Mouse (Mus musculus): ENCODE data around the gene Lclat1. TPM values are rescaled to one million over a fixed set of nuclear protein-coding genes. Genes with fewer than 3 reads are reported as not detected.

Gene Lclat1
- total and polyA plus RNA-seq, 3 experiments, result 9.6 to 10.5 TPM; not detected in 1

DNA sequence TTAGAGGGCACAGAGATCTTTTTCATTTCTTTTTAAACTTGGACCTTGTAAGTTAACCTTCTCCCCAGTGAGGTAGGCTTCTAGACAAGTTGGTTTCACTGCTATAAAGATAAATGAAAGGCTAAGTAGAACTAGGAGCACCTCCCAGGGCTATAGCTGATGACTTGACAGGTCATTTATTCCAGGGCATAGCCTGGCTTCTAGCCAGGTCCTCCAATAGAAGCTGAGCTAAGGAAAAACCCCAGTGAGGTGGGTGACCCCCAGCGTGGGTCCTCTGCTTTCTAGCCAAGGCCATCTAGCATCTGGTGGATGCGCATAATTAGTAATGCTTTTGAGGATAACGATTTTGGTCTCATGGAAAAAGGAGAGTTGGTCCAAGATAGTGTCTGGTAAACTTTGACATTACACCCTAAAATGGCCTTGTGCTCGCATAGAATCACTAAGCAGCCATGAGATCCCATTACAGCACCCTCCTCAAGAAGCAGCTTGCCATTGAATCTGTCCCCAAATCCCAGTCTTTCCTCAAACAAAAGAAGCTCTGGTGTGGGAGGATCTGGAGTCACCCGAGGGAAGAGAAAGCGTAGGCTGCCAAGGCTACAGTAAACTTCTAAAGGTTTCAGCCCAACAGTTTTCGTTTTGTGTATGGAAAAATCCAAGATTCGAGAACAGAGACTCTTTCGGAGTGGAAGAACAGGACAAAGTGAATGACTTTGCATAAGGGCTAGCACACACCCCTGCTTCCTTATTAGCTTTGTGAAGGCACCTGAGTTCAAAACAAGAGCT is 41.2 kb upstream of the Lclat1 start:
- no peak for DNase-seq (ENCODE audit: low read depth, low spot score)
- Histone ChIP-seq H3K36me3 (ENCODE audit: control insufficient read depth in 1 of 2, insufficient read depth in 2 of 2, low read length in 2 of 2) (no peaks in the 10 kb centered on the region), H3K4me3 (ENCODE audit: control insufficient read depth in 1 of 2, insufficient read depth in 1 of 2, low read depth in 2 of 2, low read length in 2 of 2) (no peak overlapping the region), H3K27me3 (ENCODE audit: control insufficient read depth in 1 of 2, insufficient read depth in 2 of 2, low read length in 2 of 2) (0 out of 4 replicates have a peak, but pooled peaks cover 0 to 2% of the 10 kb centered on the region in 2 experiments), H3K27ac (ENCODE audit: control insufficient read depth, low read depth, low read length) (no peak overlapping the region), H3K9me3 (replicated peaks; ENCODE audit: insufficient read depth, low read length) (no peaks in the 10 kb centered on the region), H3K79me2 (ENCODE audit: control insufficient read depth, insufficient read depth, low read length, poor library complexity) (no peaks in the 10 kb centered on the region), H3K4me1 (ENCODE audit: control insufficient read depth in 1 of 2, insufficient read depth in 2 of 2, low read length in 2 of 2) (no peaks in the 10 kb centered on the region), H3K9ac (ENCODE audit: control insufficient read depth, low read depth, low read length, poor library complexity, severe bottlenecking) (no peak overlapping the region)
- no peak for TF ChIP-seq MYC (IDR thresholded peaks at IDR 0.05; ENCODE audit: low read depth, low read length)
- TF ChIP-seq JUND (IDR thresholded peaks at IDR 0.05; ENCODE audit: low read depth, low read length), result no peak
- TF ChIP-seq ZMIZ1 (IDR thresholded peaks at IDR 0.05; ENCODE audit: low read depth, low read length), result no peak
- TF ChIP-seq TBP (IDR thresholded peaks at IDR 0.05; ENCODE audit: low read depth, low read length), result no peak
- TF ChIP-seq ELF1 (IDR thresholded peaks at IDR 0.05; ENCODE audit: low read depth, low read length), result no peak
- TF ChIP-seq MAZ (IDR thresholded peaks at IDR 0.05; ENCODE audit: low read depth, low read length), result no peak
- no peak for TF ChIP-seq MYB (IDR thresholded peaks at IDR 0.05; ENCODE audit: low read depth, low read length)
- no peak for TF ChIP-seq ZNF384 (IDR thresholded peaks at IDR 0.05; ENCODE audit: low read depth, low read length)
- no peak for TF ChIP-seq GABPA (IDR thresholded peaks at IDR 0.05; ENCODE audit: low read depth, low read length)
- TF ChIP-seq MEF2A (IDR thresholded peaks at IDR 0.05; ENCODE audit: extremely low read depth, insufficient replicate concordance, low read depth, low read length, poor library complexity, severe bottlenecking), result no peak
- no peak for TF ChIP-seq UBTF (IDR thresholded peaks at IDR 0.05; ENCODE audit: borderline replicate concordance, insufficient read depth, low read depth, low read length)

- no peak for TF ChIP-seq EP300 (IDR thresholded peaks at IDR 0.05; ENCODE audit: low read depth in 1 of 2, low read length in 2 of 2)
- TF ChIP-seq SIN3A (IDR thresholded peaks at IDR 0.05; ENCODE audit: low read length), result no peak
- TF ChIP-seq NELFE (IDR thresholded peaks at IDR 0.05; ENCODE audit: low read depth, low read length), result no peak
- no peak for TF ChIP-seq ZNF384 (IDR thresholded peaks at IDR 0.05; ENCODE audit: low read depth, low read length)
- no peak for TF ChIP-seq CHD1 (IDR thresholded peaks at IDR 0.05; ENCODE audit: low read depth, low read length)
- TF ChIP-seq ETS1 (IDR thresholded peaks at IDR 0.05; ENCODE audit: low read depth, low read length), result no peak
- no peak for TF ChIP-seq GATA1 (IDR thresholded peaks at IDR 0.05; ENCODE audit: low read depth, low read length)
- no peak for TF ChIP-seq KAT2A (conservative IDR thresholded peaks at IDR 0.05; ENCODE audit: low read depth, low read length)
- no peak for TF ChIP-seq MYC (IDR thresholded peaks at IDR 0.05; ENCODE audit: low read depth, low read length)
- TF ChIP-seq MAZ (IDR thresholded peaks at IDR 0.05; ENCODE audit: low read depth, low read length), result no peak
- no peak for TF ChIP-seq TBP (IDR thresholded peaks at IDR 0.05; ENCODE audit: low read depth, low read length)
- no peak for TF ChIP-seq TCF12 (IDR thresholded peaks at IDR 0.05; ENCODE audit: low read depth, low read length)
- TF ChIP-seq POLR2AphosphoS5 (IDR thresholded peaks at IDR 0.05; ENCODE audit: borderline replicate concordance, low read depth, low read length), result no peak
- TF ChIP-seq HCFC1 (IDR thresholded peaks at IDR 0.05; ENCODE audit: low read depth, low read length), result no peak
- TF ChIP-seq NRF1 (IDR thresholded peaks at IDR 0.05; ENCODE audit: insufficient read depth, low read depth, low read length, poor library complexity, severe bottlenecking), result no peak
- no peak for TF ChIP-seq POLR2AphosphoS2 (IDR thresholded peaks at IDR 0.05; ENCODE audit: low read length)
- TF ChIP-seq MXI1 (IDR thresholded peaks at IDR 0.05; ENCODE audit: low read depth, low read length), result no peak
- TF ChIP-seq MYB (IDR thresholded peaks at IDR 0.05; ENCODE audit: low read depth, low read length), result no peak
- TF ChIP-seq ELF1 (IDR thresholded peaks at IDR 0.05; ENCODE audit: low read depth, low read length), result no peak
- Histone ChIP-seq H3K4me1 (ENCODE audit: control insufficient read depth in 1 of 2, insufficient read depth in 2 of 2, low read length in 2 of 2) (no peaks in the 10 kb centered on the region), H3K27ac (ENCODE audit: control insufficient read depth, low read depth, low read length) (no peak overlapping the region), H3K79me2 (ENCODE audit: control insufficient read depth, insufficient read depth, low read length, poor library complexity) (no peaks in the 10 kb centered on the region), H3K4me3 (ENCODE audit: control insufficient read depth in 1 of 2, insufficient read depth in 1 of 2, low read depth in 2 of 2, low read length in 2 of 2) (no peak overlapping the region), H3K27me3 (ENCODE audit: control insufficient read depth in 1 of 2, insufficient read depth in 2 of 2, low read length in 2 of 2) (0 out of 4 replicates have a peak, but pooled peaks cover 0 to 2% of the 10 kb centered on the region in 2 experiments), H3K36me3 (ENCODE audit: control insufficient read depth in 1 of 2, insufficient read depth in 2 of 2, low read length in 2 of 2) (no peaks in the 10 kb centered on the region), H3K9ac (ENCODE audit: control insufficient read depth, low read depth, low read length, poor library complexity, severe bottlenecking) (no peak overlapping the region), H3K9me3 (replicated peaks; ENCODE audit: insufficient read depth, low read length) (no peaks in the 10 kb centered on the region)
- no peak for DNase-seq (ENCODE audit: low read depth, low spot score)
Observed at GRCm38 (mm10) chr17:73067423-73067822, 40.4 kb upstream of the Lclat1 start.

Measured in MEL (cell line).